Mouse (Mus musculus) brown adipose tissue, adult 24 weeks (tissue): ENCODE measurements at regions not wholly inside any gene's neighbourhood (a gene's known extent, or its start where the extent isn't known, plus 50 kb on each side); places are given as distances from the start of the nearest gene placed in this dataset.

Experiments
- H3K27ac ChIP-seq: fragments of 200-500 bp; replicated peaks from 2 replicates; pipeline ENCODE4 v1.5.1; 2012; ENCODE audit warnings: low read depth, mild to moderate bottlenecking, low read length
- H3K4me1 ChIP-seq: fragments of 200-500 bp; 2 replicates; pipeline ENCODE4 v1.6.1; 2012; ENCODE audit warnings: low read length, mixed read lengths; ENCODE audit not compliant: control insufficient read depth, insufficient read depth, insufficient read length
- H3K4me3 ChIP-seq: fragments of 200-500 bp; 2 replicates; pipeline ENCODE4 v1.5.1; 2012; ENCODE audit warnings: low read depth, mild to moderate bottlenecking, low read length, moderate library complexity; ENCODE audit not compliant: insufficient read depth

DNA sequence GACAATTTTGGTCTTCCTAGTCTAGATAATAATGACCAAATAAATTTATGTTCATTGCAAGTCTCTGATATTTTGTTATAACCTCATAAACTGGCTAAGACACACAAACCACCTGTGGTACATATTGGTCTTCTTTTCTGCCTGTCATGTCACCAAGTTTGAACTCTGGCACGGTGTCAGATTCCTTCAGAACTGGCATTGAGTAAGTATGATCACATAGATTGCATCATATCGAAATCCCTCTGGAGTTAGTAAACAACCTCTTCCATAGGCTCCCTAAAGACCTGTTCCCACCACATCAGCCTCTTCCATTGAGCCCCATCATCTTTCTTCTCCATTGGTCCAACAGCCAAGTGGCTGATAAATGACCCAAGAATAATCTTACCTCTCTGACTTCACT, 102.1 kb upstream of the Bmper start:
- H3K4me1 ChIP-seq = peaks cover 3% of the 10 kb centered on the region; the same call in 1 of the 2 replicates
- no peak overlapping the region for H3K4me3 ChIP-seq
- no peak overlapping the region for H3K27ac ChIP-seq

DNA sequence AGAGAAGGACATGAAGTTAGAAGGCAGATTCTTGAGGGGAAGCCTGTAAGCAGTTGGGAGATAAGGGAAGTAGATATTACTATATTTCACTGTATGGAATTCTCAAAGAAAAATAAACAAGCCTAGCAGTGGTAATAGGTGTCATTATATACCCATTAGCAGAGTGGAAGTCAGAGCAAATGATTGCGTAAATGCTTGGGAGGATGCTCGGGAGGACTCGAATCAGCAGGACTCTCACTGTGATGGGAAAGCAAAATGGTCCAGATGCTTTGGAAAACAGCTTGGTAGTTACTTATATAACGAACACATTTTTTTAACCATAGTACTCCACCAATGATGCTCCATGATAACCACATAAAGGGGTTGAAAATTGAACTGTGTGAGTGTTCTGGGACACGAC, 100.4 kb upstream of the Bmper start:
- H3K4me1 ChIP-seq = peaks cover 3% of the 10 kb centered on the region; the same call in 1 of the 2 replicates
- H3K4me3 ChIP-seq = no peak overlapping the region
- no peak overlapping the region for H3K27ac ChIP-seq

DNA sequence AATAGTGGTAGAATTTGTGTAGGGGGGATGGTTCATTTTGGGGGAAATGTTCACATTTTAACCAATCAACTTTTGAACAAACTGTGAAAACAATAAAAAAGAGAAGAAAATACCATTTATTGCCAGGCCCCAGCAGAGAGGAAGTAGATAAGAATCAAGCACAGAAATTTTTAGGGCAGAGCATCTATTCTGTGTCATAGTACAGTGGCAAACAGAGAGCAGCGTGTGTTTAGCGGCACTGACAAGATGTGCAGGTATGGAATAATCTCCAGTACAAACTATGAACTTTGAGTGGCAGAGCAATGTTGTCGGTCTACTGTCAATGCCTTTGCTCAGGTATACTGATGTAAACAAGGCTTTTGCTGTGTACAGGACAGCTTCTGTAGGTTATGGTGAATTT, 99.4 kb upstream of the Bmper start:
- no peak overlapping the region for H3K27ac ChIP-seq
- no peak overlapping the region for H3K4me3 ChIP-seq
- peaks cover 3% of the 10 kb centered on the region; the same call in 1 of the 2 replicates for H3K4me1 ChIP-seq

GRCm38 (mm10) chr9:23125761-23126704, 96.8 kb upstream of the Bmper start:
- Histone ChIP-seq H3K4me1 (peaks cover 3% of the 10 kb centered on the region; the same call in 1 of the 2 replicates), H3K4me3 (no peak overlapping the region), H3K27ac (no peak overlapping the region)

- Histone ChIP-seq H3K27ac (no peak overlapping the region), H3K4me3 (no peak overlapping the region), H3K4me1 (peaks cover 3% of the 10 kb centered on the region; the same call in 1 of the 2 replicates)
Observed at GRCm38 (mm10) chr9:23127338-23128017, 95.4 kb upstream of the Bmper start.

DNA sequence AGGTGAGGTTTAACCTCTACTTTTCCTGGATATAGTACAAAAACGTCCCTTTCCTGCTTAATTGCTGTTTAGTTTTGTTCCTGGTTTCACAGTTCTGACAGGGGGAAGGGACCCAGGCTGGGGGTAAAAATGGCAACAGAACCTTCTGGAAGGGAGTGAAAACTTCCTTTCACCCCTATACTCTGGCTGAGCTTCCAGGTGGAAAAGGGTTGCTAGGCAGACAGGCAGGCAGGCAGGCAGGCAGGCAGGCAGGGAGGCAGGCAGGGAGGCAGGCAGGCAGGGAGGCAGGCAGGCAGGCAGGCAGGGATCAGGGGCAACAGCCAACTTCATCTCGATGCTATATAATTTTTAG, 94.9 kb upstream of the Bmper start:
- no peak overlapping the region for H3K4me3 ChIP-seq
- H3K27ac ChIP-seq = no peak overlapping the region
- H3K4me1 ChIP-seq = peaks cover 3% of the 10 kb centered on the region; the same call in 1 of the 2 replicates

- no peak overlapping the region for H3K27ac ChIP-seq
- no peak overlapping the region for H3K4me3 ChIP-seq
- no peaks in the 10 kb centered on the region for H3K4me1 ChIP-seq
Observed at GRCm38 (mm10) chr9:23134006-23134405, 88.9 kb upstream of the Bmper start.

- Histone ChIP-seq H3K4me3 (no peak overlapping the region), H3K4me1 (no peaks in the 10 kb centered on the region), H3K27ac (no peak overlapping the region)
Observed at GRCm38 (mm10) chr9:23134421-23135118, 88.3 kb upstream of the Bmper start.

- Histone ChIP-seq H3K27ac (no peak overlapping the region), H3K4me1 (no peaks in the 10 kb centered on the region), H3K4me3 (no peak overlapping the region)
Observed at GRCm38 (mm10) chr9:23136511-23136910, 86.4 kb upstream of the Bmper start.

- Histone ChIP-seq H3K4me3 (no peak overlapping the region), H3K4me1 (no peaks in the 10 kb centered on the region), H3K27ac (no peak overlapping the region)
Observed at GRCm38 (mm10) chr9:23137682-23138210, 85.1 kb upstream of the Bmper start.

DNA sequence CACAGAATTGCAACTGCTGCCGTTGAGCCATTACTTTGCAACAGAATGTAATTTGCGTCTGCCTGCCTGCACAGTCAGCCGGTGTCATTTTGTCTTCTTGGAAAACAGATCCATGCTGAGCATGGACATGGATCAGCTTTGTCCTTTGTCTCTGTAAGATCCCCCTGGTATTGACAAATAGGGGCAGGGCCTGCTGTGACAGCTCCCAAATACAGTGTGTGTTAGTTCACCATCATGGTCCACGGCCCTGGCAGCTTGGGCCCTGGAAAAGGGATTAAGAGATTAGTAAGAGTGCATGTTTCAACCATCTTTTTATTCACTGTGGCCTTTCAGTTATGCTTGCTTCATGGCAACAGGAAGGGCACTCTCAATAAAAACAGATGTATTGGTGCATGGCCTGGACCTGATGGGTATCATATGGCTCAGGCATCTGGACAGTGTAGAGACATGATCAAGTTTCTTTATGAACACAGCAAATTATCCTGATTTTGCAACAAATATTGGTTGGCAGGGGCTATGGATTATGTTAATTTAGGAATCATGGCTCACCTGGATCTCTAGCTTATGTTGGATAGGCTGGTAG, 83.2 kb upstream of the Bmper start:
- Histone ChIP-seq H3K4me3 (no peak overlapping the region), H3K27ac (no peak overlapping the region), H3K4me1 (no peaks in the 10 kb centered on the region)

GRCm38 (mm10) chr9:23144281-23144680, 78.6 kb upstream of the Bmper start:
- Histone ChIP-seq H3K4me1 (no peaks in the 10 kb centered on the region), H3K27ac (no peak overlapping the region), H3K4me3 (no peak overlapping the region)

DNA sequence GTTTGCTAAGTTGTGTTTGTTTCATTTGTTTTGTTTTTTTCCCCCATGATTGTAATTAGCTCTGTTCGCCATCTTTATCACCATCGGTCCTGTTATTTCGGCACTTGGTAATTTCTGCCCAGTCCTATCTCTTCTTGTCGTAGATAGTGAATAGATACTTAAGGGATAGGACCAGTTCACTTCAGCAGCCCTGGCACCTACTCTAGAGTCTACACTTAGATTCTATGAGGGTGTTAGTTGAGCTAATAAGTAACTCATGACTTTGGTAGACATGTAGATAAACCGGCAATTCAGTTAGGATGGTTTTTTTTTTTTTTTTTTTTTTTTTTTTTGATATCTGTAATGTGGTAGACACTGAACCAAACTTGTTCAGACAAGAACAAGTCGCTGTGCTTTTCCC, 72.5 kb upstream of the Bmper start:
- no peak overlapping the region for H3K27ac ChIP-seq
- H3K4me1 ChIP-seq = no peaks in the 10 kb centered on the region
- H3K4me3 ChIP-seq = no peak overlapping the region

DNA sequence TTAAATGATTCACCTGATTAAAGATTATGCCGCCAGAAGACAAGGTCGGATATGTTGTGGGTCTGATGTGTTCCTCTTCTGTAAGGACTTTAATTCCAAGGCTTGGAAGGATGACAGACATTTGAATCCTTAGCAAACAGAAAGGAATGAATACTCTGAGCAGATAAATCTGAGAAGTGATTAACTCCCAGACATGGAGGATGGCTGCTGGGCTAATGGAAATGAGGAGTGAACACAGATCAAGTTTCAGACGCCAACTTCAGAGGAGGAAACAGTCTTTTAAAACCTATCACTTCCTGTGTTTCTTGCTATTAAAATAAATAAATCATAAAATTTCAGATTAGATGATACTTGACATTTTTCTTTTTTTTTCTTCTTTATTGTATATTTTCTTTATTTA, 72.0 kb upstream of the Bmper start:
- H3K4me3 ChIP-seq = no peak overlapping the region
- H3K4me1 ChIP-seq = no peaks in the 10 kb centered on the region
- H3K27ac ChIP-seq = no peak overlapping the region
